Mouse (Mus musculus): ENCODE measurements around the gene Nlrp6. TPM values are rescaled to one million over a fixed set of nuclear protein-coding genes. Genes with fewer than 3 reads are reported as not detected.

Nlrp6 gene
- polyA plus RNA-seq (2014; fragmentation: Nextera tagmentation; extraction: Ambion mirVana) = 1.3 and 1.9 TPM in 2 replicates

DNA sequence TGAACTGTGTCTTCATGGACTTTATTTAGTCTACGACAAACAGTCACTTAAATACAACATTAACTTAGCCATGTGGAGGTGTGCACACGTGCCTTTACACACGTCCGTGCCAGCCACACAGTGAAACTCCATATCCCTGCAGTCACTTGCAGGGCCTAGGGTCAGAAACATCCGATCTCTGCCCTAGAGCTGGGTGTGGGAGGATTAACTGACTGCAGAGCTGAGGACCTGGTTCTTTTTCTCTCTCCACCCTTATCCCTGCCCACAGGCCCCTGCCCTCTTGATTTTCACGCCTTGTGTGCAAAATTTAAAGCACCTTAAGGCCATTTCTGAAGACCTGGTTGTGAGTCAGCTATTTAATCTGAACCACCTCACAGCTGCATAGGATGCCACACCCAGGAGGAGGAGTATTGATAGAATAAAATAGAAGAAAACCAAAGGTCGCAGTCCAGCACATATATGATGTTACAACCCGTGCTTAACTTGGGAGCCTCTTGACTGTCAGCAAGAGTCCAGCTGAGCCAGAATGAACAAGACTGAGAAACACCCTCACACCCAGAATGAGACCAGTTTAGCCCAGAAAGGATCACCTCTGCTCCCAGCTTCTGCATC, at the start of gene Nlrp6:
Gene Nlrp6, plus strand, starts transcription at position 485 of the 612 bp plus-strand sequence.
- no peak for ATAC-seq (replicated peaks; ENCODE audit: low FRiP score)

DNA sequence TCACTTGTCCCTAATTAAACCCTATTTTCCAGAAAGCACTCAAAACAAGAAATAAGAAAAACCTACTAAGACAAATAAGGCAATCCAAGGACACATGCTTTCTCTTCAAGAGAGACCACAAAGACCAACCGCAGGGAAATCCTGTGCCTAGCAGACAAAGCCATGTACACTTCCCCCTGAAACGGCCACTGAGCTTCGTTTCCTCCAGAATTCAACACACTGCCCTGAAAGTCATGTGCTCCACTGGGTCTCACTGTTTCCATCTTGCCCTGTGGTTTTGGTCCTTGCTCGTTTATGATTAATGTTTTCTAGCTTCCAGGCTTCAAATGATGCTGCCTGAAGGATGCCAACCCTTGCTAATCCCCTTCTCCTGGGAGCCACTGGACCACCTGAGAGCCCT, 46.5 kb upstream of the Nlrp6 start:
- 0 out of 2 replicates have a peak overlapping the region, but pooled peaks have one; percentile 19 for H3K27ac ChIP-seq (ENCODE audit: low read depth, low read length)
- peaks cover 7% of the 10 kb centered on the region; the same call in 1 of the 2 replicates for H3K4me1 ChIP-seq (replicated peaks; ENCODE audit: control insufficient read depth, insufficient read depth, low read length)
- H3K4me3 ChIP-seq (ENCODE audit: low read depth, low read length) = no peak overlapping the region
- no peak for ATAC-seq (replicated peaks; ENCODE audit: low FRiP score)
- DNase-seq (ENCODE audit: low spot score) = no peak
- H3K9me3 ChIP-seq (ENCODE audit: control insufficient read depth, low read length) = no peaks in the 10 kb centered on the region
- no peak overlapping the region for H3K4me2 ChIP-seq
- no peaks in the 10 kb centered on the region for H3K27me3 ChIP-seq (replicated peaks; ENCODE audit: control insufficient read depth, insufficient read depth, low read length)
- 66% methylated on average over 4 of the region's 4 CpGs for WGBS
- H3K36me3 ChIP-seq (ENCODE audit: control insufficient read depth, insufficient read depth, low read length) = peaks cover 10% of the 10 kb centered on the region; the same call in 1 of the 2 replicates
- H3K9ac ChIP-seq (ENCODE audit: low read depth, low read length) = no peak overlapping the region

More for the DNA sequence above, at the start of gene Nlrp6:
- no peak within 1 kb of the TSS for H3K9ac ChIP-seq (ENCODE audit: low read depth, low read length)
- 69% methylated on average over 8 of the region's 8 CpGs for whole genome bisulfite sequencing
- peaks cover 55% of the 10 kb centered on the region for H3K27me3 ChIP-seq (replicated peaks; ENCODE audit: control insufficient read depth, insufficient read depth, low read length)
- H3K27ac ChIP-seq (ENCODE audit: low read depth, low read length) = no peak within 1 kb of the TSS
- no peaks in the 10 kb centered on the region for H3K9me3 ChIP-seq (ENCODE audit: control insufficient read depth, low read length)
- peaks cover 9% of the 10 kb centered on the region; the same call in 1 of the 2 replicates for H3K4me1 ChIP-seq (replicated peaks; ENCODE audit: control insufficient read depth, insufficient read depth, low read length)
- H3K4me3 ChIP-seq (ENCODE audit: low read depth, low read length) = no peak within 1 kb of the TSS
- H3K36me3 ChIP-seq (ENCODE audit: control insufficient read depth, insufficient read depth, low read length) = no peaks in the 10 kb centered on the region
- no peak within 1 kb of the TSS for H3K4me2 ChIP-seq
- no peak for DNase-seq (ENCODE audit: low spot score)

DNA sequence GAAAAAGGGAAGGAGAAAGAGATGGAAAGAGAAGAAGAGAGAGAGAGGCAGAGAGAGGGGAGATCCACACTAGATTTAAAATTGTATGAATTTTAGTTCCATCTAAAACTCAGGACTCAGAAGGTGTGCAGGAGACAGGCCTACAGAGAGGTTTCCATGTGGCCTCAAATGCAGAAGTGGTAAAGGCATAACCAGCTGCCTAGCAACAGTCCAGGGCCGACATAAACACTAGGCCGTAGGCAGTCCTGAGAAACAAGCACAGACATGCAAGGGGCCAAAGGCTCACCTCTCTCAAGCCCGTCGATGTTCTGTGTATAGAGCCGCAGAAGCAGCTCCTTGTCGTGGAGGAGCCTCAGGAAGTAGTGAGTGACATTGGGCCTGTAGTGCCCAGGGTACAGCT, 43.3 kb upstream of the Nlrp6 start:
- no peak overlapping the region for H3K4me2 ChIP-seq
- ATAC-seq (replicated peaks; ENCODE audit: low FRiP score) = no peak
- no peak for DNase-seq (ENCODE audit: low spot score)
- no peak overlapping the region for H3K9ac ChIP-seq (ENCODE audit: low read depth, low read length)
- no peaks in the 10 kb centered on the region for H3K9me3 ChIP-seq (ENCODE audit: control insufficient read depth, low read length)
- no peak overlapping the region for H3K4me3 ChIP-seq (ENCODE audit: low read depth, low read length)
- H3K27ac ChIP-seq (ENCODE audit: low read depth, low read length) = no peak overlapping the region
- 0 out of 2 replicates have a peak, but pooled peaks cover 8% of the 10 kb centered on the region for H3K36me3 ChIP-seq (ENCODE audit: control insufficient read depth, insufficient read depth, low read length)
- H3K4me1 ChIP-seq (replicated peaks; ENCODE audit: control insufficient read depth, insufficient read depth, low read length) = peaks cover 20% of the 10 kb centered on the region; the same call in 1 of the 2 replicates
- no peaks in the 10 kb centered on the region for H3K27me3 ChIP-seq (replicated peaks; ENCODE audit: control insufficient read depth, insufficient read depth, low read length)
- WGBS = 78% methylated on average over 6 of the region's 6 CpGs

DNA sequence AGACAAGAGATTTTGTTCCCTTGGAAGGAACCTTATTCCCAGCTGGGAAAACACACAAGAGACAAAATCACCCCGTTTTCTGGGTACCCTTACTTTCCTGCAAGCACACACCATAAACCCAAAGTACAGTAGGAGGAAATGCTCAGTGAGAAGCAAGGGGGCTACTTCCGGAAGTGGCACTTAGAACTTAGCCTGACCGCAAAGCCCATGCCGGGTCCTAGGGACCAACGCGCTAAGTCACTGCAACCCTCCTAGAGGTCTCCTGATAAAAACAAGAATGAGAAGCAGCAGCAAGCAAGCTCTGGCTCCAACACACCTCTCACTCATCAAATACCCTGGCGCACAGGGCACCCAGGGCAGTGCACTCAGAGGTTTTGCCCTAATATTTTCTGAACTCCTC, 41.3 kb upstream of the Nlrp6 start:
- WGBS = 62% methylated on average over 7 of the region's 7 CpGs
- Histone ChIP-seq H3K27ac (ENCODE audit: low read depth, low read length) (0 out of 2 replicates have a peak overlapping the region, but pooled peaks have one; percentile 5), H3K9ac (ENCODE audit: low read depth, low read length) (peak overlapping the region; percentile 10; the same call in 1 of the 2 replicates)

DNA sequence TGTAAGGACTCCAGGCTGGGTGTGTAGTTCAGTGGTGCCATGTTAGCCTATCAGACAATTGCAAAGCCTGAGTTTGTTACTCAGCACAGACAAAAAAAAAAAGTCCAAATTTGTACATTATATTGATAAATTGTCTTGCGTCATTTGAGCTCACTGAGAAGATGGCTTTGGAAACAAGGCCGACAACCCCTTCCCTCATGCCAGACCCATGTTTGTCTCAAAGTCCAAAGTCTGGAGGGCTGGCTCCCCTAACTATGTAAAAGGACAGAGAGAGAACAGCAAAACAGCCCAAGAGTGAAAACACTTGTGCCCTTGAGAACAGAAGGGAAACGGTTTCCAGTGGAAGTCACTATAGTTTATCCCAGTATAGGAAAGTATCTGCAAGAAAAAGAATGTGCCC, 40.3 kb upstream of the Nlrp6 start:
- DNase-seq (ENCODE audit: low spot score) (no peak), ATAC-seq (replicated peaks; ENCODE audit: low FRiP score) (no peak)
- H3K9me3 ChIP-seq (ENCODE audit: control insufficient read depth, low read length) = no peaks in the 10 kb centered on the region
- 0 out of 2 replicates have a peak, but pooled peaks cover 4% of the 10 kb centered on the region for H3K36me3 ChIP-seq (ENCODE audit: control insufficient read depth, insufficient read depth, low read length)
- WGBS = 70% methylated on average over 3 of the region's 3 CpGs
- peak overlapping the region; percentile 95 for H3K4me2 ChIP-seq
- no peaks in the 10 kb centered on the region for H3K27me3 ChIP-seq (replicated peaks; ENCODE audit: control insufficient read depth, insufficient read depth, low read length)
- H3K4me3 ChIP-seq (ENCODE audit: low read depth, low read length) = peak overlapping the region; percentile 85
- H3K27ac ChIP-seq (ENCODE audit: low read depth, low read length) = peak overlapping the region; percentile 58
- peak overlapping the region; percentile 72 for H3K9ac ChIP-seq (ENCODE audit: low read depth, low read length)
- H3K4me1 ChIP-seq (replicated peaks; ENCODE audit: control insufficient read depth, insufficient read depth, low read length) = peaks cover 29% of the 10 kb centered on the region

More for the DNA sequence above, 41.3 kb upstream of the Nlrp6 start:
- Histone ChIP-seq H3K9me3 (ENCODE audit: control insufficient read depth, low read length) (no peaks in the 10 kb centered on the region), H3K4me3 (ENCODE audit: low read depth, low read length) (peak overlapping the region; percentile 12; the same call in 1 of the 2 replicates), H3K4me1 (replicated peaks; ENCODE audit: control insufficient read depth, insufficient read depth, low read length) (peaks cover 29% of the 10 kb centered on the region), H3K36me3 (ENCODE audit: control insufficient read depth, insufficient read depth, low read length) (0 out of 2 replicates have a peak, but pooled peaks cover 4% of the 10 kb centered on the region), H3K27me3 (replicated peaks; ENCODE audit: control insufficient read depth, insufficient read depth, low read length) (no peaks in the 10 kb centered on the region), H3K4me2 (peak overlapping the region; percentile 95)
- DNase-seq (ENCODE audit: low spot score) (no peak), ATAC-seq (replicated peaks; ENCODE audit: low FRiP score) (no peak)

DNA sequence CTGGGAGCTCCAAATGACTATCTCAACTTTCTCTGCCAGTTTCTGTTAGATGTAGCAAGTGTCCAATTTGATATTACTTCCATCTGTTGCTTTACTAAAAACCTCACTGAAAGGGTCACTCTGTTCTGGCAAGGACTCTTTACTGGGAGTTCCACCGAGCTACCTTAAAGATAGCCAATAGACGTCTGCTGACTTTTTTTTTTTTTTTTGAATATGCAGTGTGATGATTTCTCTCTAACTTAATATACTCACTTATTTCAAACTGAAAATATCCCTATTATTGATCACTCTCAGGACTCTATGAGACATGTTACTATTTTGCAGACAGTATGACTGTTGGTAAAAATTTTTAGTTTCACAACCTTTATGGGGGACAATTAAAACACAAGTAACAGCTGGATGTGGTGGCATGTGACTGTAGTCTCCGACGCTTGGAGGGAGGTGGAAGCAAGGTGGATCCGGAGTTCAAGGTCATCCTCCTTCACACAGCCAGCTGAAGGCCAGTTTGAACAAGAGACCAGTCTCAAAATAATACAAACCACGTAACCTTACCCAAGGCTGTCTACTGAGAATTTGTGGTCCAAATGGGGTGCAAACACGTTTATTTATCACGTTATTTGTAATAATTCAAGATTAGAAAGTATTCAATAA, 39.7 kb upstream of the Nlrp6 start:
- Histone ChIP-seq H3K4me3 (ENCODE audit: low read depth, low read length) (peak overlapping the region; percentile 85), H3K9ac (ENCODE audit: low read depth, low read length) (peak overlapping the region; percentile 72), H3K4me2 (peak overlapping the region; percentile 95), H3K9me3 (ENCODE audit: control insufficient read depth, low read length) (no peaks in the 10 kb centered on the region), H3K27ac (ENCODE audit: low read depth, low read length) (peak overlapping the region; percentile 91), H3K4me1 (replicated peaks; ENCODE audit: control insufficient read depth, insufficient read depth, low read length) (peaks cover 29% of the 10 kb centered on the region), H3K27me3 (replicated peaks; ENCODE audit: control insufficient read depth, insufficient read depth, low read length) (no peaks in the 10 kb centered on the region), H3K36me3 (ENCODE audit: control insufficient read depth, insufficient read depth, low read length) (0 out of 2 replicates have a peak, but pooled peaks cover 4% of the 10 kb centered on the region)
- no peak for DNase-seq (ENCODE audit: low spot score)
- WGBS = 20% methylated on average over 8 of the region's 8 CpGs
- ATAC-seq (replicated peaks; ENCODE audit: low FRiP score) = no peak

DNA sequence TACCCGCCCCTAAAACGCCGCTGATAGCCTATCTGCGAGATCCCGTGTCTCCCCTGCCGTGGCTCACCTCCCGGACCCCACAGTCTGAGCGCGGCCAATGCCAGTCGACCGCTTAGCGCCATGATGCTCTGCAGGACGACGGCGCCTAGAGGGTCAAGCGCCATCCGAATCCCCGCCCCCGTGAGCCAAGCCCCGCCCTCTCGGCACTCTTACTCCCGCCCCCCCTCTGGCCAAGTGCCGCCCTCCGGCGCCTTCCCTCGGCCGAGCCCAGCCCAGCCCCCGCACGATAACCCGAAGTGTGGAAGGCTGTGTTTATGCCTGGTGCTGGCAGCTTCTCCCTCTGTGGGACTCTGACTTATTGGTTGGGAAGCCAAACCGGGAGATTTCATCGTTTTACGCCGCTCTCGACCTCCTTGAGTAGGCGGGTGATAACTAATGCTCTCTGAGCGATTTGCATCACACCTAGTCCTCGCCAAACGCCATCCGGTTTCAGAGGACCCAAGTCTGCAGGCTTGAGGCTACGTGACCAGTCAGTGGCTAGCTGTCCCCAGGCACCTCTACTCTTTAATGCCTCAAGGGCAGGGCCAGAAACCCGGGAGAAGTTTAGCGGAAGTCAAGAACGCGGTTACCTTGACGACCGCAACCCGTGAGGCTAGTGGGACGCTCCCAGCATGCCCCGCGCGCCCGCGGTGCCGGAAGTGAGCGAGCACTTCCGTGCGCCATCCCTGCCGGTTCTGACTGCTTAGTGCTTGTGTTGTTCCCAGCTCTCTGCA, 38.8 kb upstream of the Nlrp6 start, which contains the start of the genes Psmd13 and Sirt3:
Gene Psmd13, plus strand, starts transcription at position 273 of the 773 bp plus-strand sequence.
Gene Sirt3, minus strand, starts transcription at position 614 of the 773 bp plus-strand sequence.
- H3K9ac ChIP-seq (ENCODE audit: low read depth, low read length) = peak within 1 kb of the TSS; percentile 72
- H3K4me2 ChIP-seq = peak within 1 kb of the TSS; percentile 95
- ATAC-seq (replicated peaks; ENCODE audit: low FRiP score) = peak; percentile 91
- DNase-seq (ENCODE audit: low spot score) = peak; percentile 89
- H3K4me1 ChIP-seq (replicated peaks; ENCODE audit: control insufficient read depth, insufficient read depth, low read length) = peaks cover 29% of the 10 kb centered on the region
- no peaks in the 10 kb centered on the region for H3K27me3 ChIP-seq (replicated peaks; ENCODE audit: control insufficient read depth, insufficient read depth, low read length)
- WGBS = under 1% methylated on average over 59 of the region's 59 CpGs
- peak within 1 kb of the TSS; percentile 91 for H3K27ac ChIP-seq (ENCODE audit: low read depth, low read length)
- H3K4me3 ChIP-seq (ENCODE audit: low read depth, low read length) = peak within 1 kb of the TSS; percentile 85
- H3K9me3 ChIP-seq (ENCODE audit: control insufficient read depth, low read length) = no peaks in the 10 kb centered on the region
- peaks cover 6% of the 10 kb centered on the region; the same call in 1 of the 2 replicates for H3K36me3 ChIP-seq (ENCODE audit: control insufficient read depth, insufficient read depth, low read length)

DNA sequence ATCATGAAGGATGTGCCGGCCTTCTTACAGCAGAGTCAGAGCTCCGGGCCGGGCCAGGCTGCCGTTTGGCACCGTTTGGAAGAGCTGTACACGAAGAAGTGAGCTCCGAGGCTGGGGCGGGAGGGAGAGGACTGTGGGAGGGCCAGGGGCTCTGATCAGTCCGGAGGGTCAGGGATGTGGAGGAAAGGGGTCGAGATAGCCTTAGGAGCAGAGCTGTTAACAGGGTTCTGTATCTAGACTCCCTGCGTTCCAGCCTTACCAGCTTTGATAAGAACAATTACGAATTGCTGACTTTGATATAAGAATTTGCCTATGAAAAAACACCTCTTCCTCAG, 38.3 kb upstream of the Nlrp6 start:
- under 1% methylated on average over 12 of the region's 12 CpGs for whole genome bisulfite sequencing
- Histone ChIP-seq H3K27ac (ENCODE audit: low read depth, low read length) (peak overlapping the region; percentile 91), H3K4me2 (peak overlapping the region; percentile 95), H3K4me3 (ENCODE audit: low read depth, low read length) (peak overlapping the region; percentile 85), H3K4me1 (replicated peaks; ENCODE audit: control insufficient read depth, insufficient read depth, low read length) (peaks cover 29% of the 10 kb centered on the region), H3K36me3 (ENCODE audit: control insufficient read depth, insufficient read depth, low read length) (peaks cover 4% of the 10 kb centered on the region; the same call in 1 of the 2 replicates), H3K27me3 (replicated peaks; ENCODE audit: control insufficient read depth, insufficient read depth, low read length) (no peaks in the 10 kb centered on the region), H3K9ac (ENCODE audit: low read depth, low read length) (peak overlapping the region; percentile 72), H3K9me3 (ENCODE audit: control insufficient read depth, low read length) (no peaks in the 10 kb centered on the region)
- peak; percentile 41 for ATAC-seq (replicated peaks; ENCODE audit: low FRiP score)
- DNase-seq (ENCODE audit: low spot score) = no peak

Measured in liver, embryonic 11.5 days (tissue).